27 mouse cellular contexts compared by ENCODE assay signal in the genomic region with DNA sequence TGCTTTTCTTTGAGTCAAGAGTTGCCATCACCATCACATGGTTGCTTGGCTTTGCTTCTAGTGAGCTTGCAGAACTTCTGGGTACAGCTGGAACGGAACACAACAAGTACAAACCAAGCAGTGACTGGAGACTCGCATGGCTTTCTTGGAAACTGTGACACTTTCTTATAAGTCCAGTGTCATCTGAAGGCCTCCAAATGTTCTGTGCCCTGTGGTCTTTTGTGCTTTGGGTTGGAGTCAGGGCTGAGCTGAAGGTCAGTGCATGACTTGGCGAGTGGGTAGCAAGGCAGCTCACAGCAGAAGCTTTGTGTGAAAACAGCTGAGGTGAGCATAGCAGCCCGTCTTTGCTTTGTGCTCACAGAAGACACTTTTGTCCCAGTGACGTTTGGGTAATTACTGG.
DNase-seq lines count a peak whose midpoint lies in the region; ATAC-seq and TF ChIP-seq lines count a peak whose summit lies in the region.
"Had no signal": no experiment of that assay in that cellular context is flagged by ENCODE, and none has a peak within 500 bp of the region (broad histone marks: within the 10 kb centered on the region; RNA-seq: fewer than 3 reads in every experiment).

No protein-coding gene starts in this region.

- no peaks in the 10 kb centered on the region for H3K27me3 ChIP-seq in stomach, postnatal 0 days (ENCODE audit: control insufficient read depth, insufficient read depth, low read length)
- no peaks in the 10 kb centered on the region for H3K27me3 ChIP-seq in hindbrain, embryonic 11.5 days (ENCODE audit: control insufficient read depth, insufficient read depth, low read length)
- H3K27me3 ChIP-seq: forebrain, embryonic 13.5 days; limb, embryonic 12.5 days; liver, embryonic 15.5 days; lung, embryonic 15.5 days; midbrain, embryonic 15.5 days; Patski had no signal

- WGBS in stomach, postnatal 0 days = 63% methylated on average over 5 of the region's 5 CpGs
- WGBS in hindbrain, embryonic 11.5 days = 68% methylated on average over 5 of the region's 5 CpGs

- H3K4me2 ChIP-seq in stomach, postnatal 0 days (replicated peaks; ENCODE audit: low read depth) = no peak overlapping the region
- no peak overlapping the region for H3K4me2 ChIP-seq in hindbrain, embryonic 11.5 days (replicated peaks; ENCODE audit: low read depth, low read length)
- H3K4me2 ChIP-seq: forebrain, embryonic 13.5 days; limb, embryonic 12.5 days; liver, embryonic 15.5 days; lung, embryonic 15.5 days; midbrain, embryonic 15.5 days had no signal

- TF ChIP-seq CTCF in stomach, postnatal 0 days (IDR thresholded peaks at IDR 0.05; ENCODE audit: low read depth) = no peak

- H3K9ac ChIP-seq in stomach, postnatal 0 days (ENCODE audit: low read length) = no peak overlapping the region
- no peak overlapping the region for H3K9ac ChIP-seq in hindbrain, embryonic 11.5 days (ENCODE audit: low read depth, low read length)
- H3K9ac ChIP-seq: forebrain, embryonic 13.5 days; limb, embryonic 12.5 days; liver, embryonic 15.5 days; lung, embryonic 15.5 days; midbrain, embryonic 15.5 days had no signal

- no peaks in the 10 kb centered on the region for H3K4me1 ChIP-seq in stomach, postnatal 0 days (replicated peaks; ENCODE audit: control insufficient read depth, insufficient read depth)
- no peaks in the 10 kb centered on the region for H3K4me1 ChIP-seq in hindbrain, embryonic 11.5 days (replicated peaks; ENCODE audit: control insufficient read depth, insufficient read depth, low read length)
- H3K4me1 ChIP-seq: forebrain, embryonic 13.5 days; heart, embryonic 10.5 days; liver, embryonic 15.5 days; lung, embryonic 15.5 days; midbrain, embryonic 10.5 days; midbrain, embryonic 15.5 days had no signal

- intact Hi-C loops in left cerebral cortex, postnatal 4 days (cut with DNase I) = no loop called here

- no peaks in the 10 kb centered on the region for H3K36me3 ChIP-seq in stomach, postnatal 0 days (ENCODE audit: control insufficient read depth, insufficient read depth, low read length)
- no peaks in the 10 kb centered on the region for H3K36me3 ChIP-seq in hindbrain, embryonic 11.5 days (ENCODE audit: control insufficient read depth, insufficient read depth, low read length)
- H3K36me3 ChIP-seq: heart, embryonic 10.5 days; limb, embryonic 12.5 days; liver, embryonic 15.5 days; lung, embryonic 15.5 days; midbrain, embryonic 10.5 days; midbrain, embryonic 15.5 days had no signal

- H3K4me3 ChIP-seq in stomach, postnatal 0 days (ENCODE audit: low read depth, low read length) = no peak overlapping the region
- no peak overlapping the region for H3K4me3 ChIP-seq in hindbrain, embryonic 11.5 days (ENCODE audit: low read depth, low read length)
- H3K4me3 ChIP-seq: forebrain, embryonic 13.5 days; heart, embryonic 10.5 days; limb, embryonic 12.5 days; liver, embryonic 15.5 days; lung, embryonic 15.5 days; midbrain, embryonic 10.5 days; midbrain, embryonic 15.5 days had no signal

- peak overlapping the region; percentile 30; the same call in 1 of the 2 replicates for H3K27ac ChIP-seq in stomach, postnatal 0 days (replicated peaks)
- no peak overlapping the region for H3K27ac ChIP-seq in hindbrain, embryonic 11.5 days (ENCODE audit: low read depth, low read length)
- H3K27ac ChIP-seq: forebrain, embryonic 13.5 days; heart, embryonic 10.5 days; limb, embryonic 12.5 days; liver, embryonic 15.5 days; lung, embryonic 15.5 days; midbrain, embryonic 10.5 days; midbrain, embryonic 15.5 days had no signal

- ATAC-seq in stomach, postnatal 0 days (ENCODE audit: low FRiP score, low TSS enrichment) = no peak
- ATAC-seq in hindbrain, embryonic 11.5 days (ENCODE audit: low FRiP score) = no peak
- ATAC-seq: forebrain, embryonic 13.5 days; hindbrain, embryonic 16.5 days; midbrain, embryonic 15.5 days; Patski had no signal

- DNase-seq in adrenal gland, adult 2 months = peak; percentile 23
- DNase-seq in adrenal gland, postnatal 25 days = no peak
- peak; percentile 16 for DNase-seq in adrenal gland, postnatal 10 days
- DNase-seq in lung, postnatal 14 days = peak; percentile 14
- DNase-seq in stomach, postnatal 0 days (ENCODE audit: low spot score) = no peak
- DNase-seq in hindbrain, embryonic 11.5 days (ENCODE audit: low spot score) = no peak
- DNase-seq in left cerebral cortex, postnatal 4 days = no peak
- DNase-seq: cerebellum, adult 8-10 months; cerebellum, postnatal 25 days; gastrocnemius, postnatal 14 days; heart, adult 11 months; heart, postnatal 4 days; kidney, adult 9 months; kidney, postnatal 10 days; layer of hippocampus, adult 9-11 months; right cerebral cortex, postnatal 25 days; thymus, adult 2 months; thymus, postnatal 36 days had no signal

- TF ChIP-seq EP300 in stomach, postnatal 0 days (optimal IDR thresholded peaks at IDR 0.05) = no peak

- no peaks in the 10 kb centered on the region for H3K9me3 ChIP-seq in stomach, postnatal 0 days (ENCODE audit: control insufficient read depth, low read length)
- H3K9me3 ChIP-seq in hindbrain, embryonic 11.5 days (ENCODE audit: control insufficient read depth, low read length) = no peaks in the 10 kb centered on the region
- H3K9me3 ChIP-seq: forebrain, embryonic 13.5 days; heart, embryonic 10.5 days; limb, embryonic 12.5 days; liver, embryonic 15.5 days; lung, embryonic 15.5 days; midbrain, embryonic 10.5 days; midbrain, embryonic 15.5 days had no signal

Comparison
In these comparisons a context has a peak if more than half of its experiments do, and no peak if none do; other contexts are left out.
1. DNase-seq: peak in adrenal gland, adult 2 months (single experiment), adrenal gland, postnatal 10 days (single experiment) and lung, postnatal 14 days (single experiment); none in adrenal gland, postnatal 25 days (single experiment), stomach, postnatal 0 days (single experiment), hindbrain, embryonic 11.5 days (single experiment) and left cerebral cortex, postnatal 4 days (single experiment).